Mouse (Mus musculus) ES-Bruce4 (cell line): ENCODE results near the gene Aym1. TPM values are rescaled to one million over a fixed set of nuclear protein-coding genes. Genes with fewer than 3 reads are reported as not detected.
A peak's percentile ranks its signal among the peaks of the same experiment; 100 is the strongest.

ENCODE experiments used
- H3K27ac ChIP-seq: 2 replicates; pipeline ENCODE4 v1.5.1; 2012; ENCODE audit warnings: low read length, inconsistent platforms; ENCODE audit not compliant: insufficient read depth
- H3K27me3 ChIP-seq: 2 replicates; pipeline ENCODE4 v1.6.1; 2012; ENCODE audit warnings: mild to moderate bottlenecking, low read length, inconsistent platforms; ENCODE audit not compliant: control insufficient read depth, poor library complexity, insufficient read depth, severe bottlenecking
- H3K36me3 ChIP-seq: 2 replicates; pipeline ENCODE4 v1.6.1; 2012; ENCODE audit warnings: inconsistent platforms, mild to moderate bottlenecking, low read length, moderate library complexity; ENCODE audit not compliant: control insufficient read depth, poor library complexity, insufficient read depth, severe bottlenecking
- H3K4me1 ChIP-seq: one replicate; pipeline ENCODE4 v1.8.1; 2011; ENCODE audit warnings: low read length; ENCODE audit not compliant: control insufficient read depth, insufficient read depth
- H3K4me3 ChIP-seq: 2 replicates; pipeline ENCODE4 v1.5.1; 2011; ENCODE audit warnings: low read depth, mild to moderate bottlenecking, low read length
- H3K9ac ChIP-seq: 2 replicates; pipeline ENCODE4 v1.6.1; 2012; ENCODE audit warnings: low read depth, mild to moderate bottlenecking, inconsistent platforms; ENCODE audit not compliant: poor library complexity, severe bottlenecking
- H3K9me3 ChIP-seq: replicated peaks from 2 replicates; pipeline ENCODE4 v1.6.1; 2012; ENCODE audit warnings: mild to moderate bottlenecking, low read length, inconsistent platforms; ENCODE audit not compliant: control insufficient read depth, poor library complexity, insufficient read depth, severe bottlenecking
- CTCF ChIP-seq: IDR thresholded peaks from one replicate; pipeline ENCODE4 v1.8.1; 2011; ENCODE audit warnings: low read depth, low read length
- EP300 ChIP-seq: IDR thresholded peaks from 2 replicates; pipeline ENCODE4 v1.6.1; 2011; ENCODE audit warnings: low read depth, low read length; ENCODE audit not compliant: insufficient read depth
- POLR2A ChIP-seq: IDR thresholded peaks from one replicate; pipeline ENCODE4 v1.8.1; 2011; ENCODE audit warnings: low read length; ENCODE audit not compliant: insufficient read depth
- polyA plus RNA-seq: library from polyadenylated mRNA; stranded (reverse); fragments of >200 nt; gene quantifications from 2 replicates; pipeline ENCODE4 v1.2.4, GENCODE M21; 2011; ENCODE audit warnings: low read depth; ENCODE audit not compliant: missing spikeins, insufficient read depth, insufficient read length

Aym1 gene
- polyA plus RNA-seq, 1 experiment = not detected

GRCm38 (mm10) chr5:113329463-113329862 is 27.6 kb upstream of the Aym1 start:
- no peaks in the 10 kb centered on the region for H3K27me3 ChIP-seq
- H3K9ac ChIP-seq = no peak overlapping the region
- no peaks in the 10 kb centered on the region for H3K36me3 ChIP-seq
- H3K27ac ChIP-seq = peak overlapping the region; percentile 94
- no peaks in the 10 kb centered on the region for H3K9me3 ChIP-seq
- TF ChIP-seq EP300 (peak; percentile 69), POLR2A (no peak)
- peaks cover 19% of the 10 kb centered on the region for H3K4me1 ChIP-seq
- no peak overlapping the region for H3K4me3 ChIP-seq

- Histone ChIP-seq H3K27ac (peak overlapping the region; percentile 94), H3K4me1 (peaks cover 17% of the 10 kb centered on the region), H3K27me3 (no peaks in the 10 kb centered on the region), H3K9ac (no peak overlapping the region), H3K9me3 (no peaks in the 10 kb centered on the region), H3K36me3 (no peaks in the 10 kb centered on the region), H3K4me3 (no peak overlapping the region)
- TF ChIP-seq CTCF (no peak), EP300 (peak; percentile 97), POLR2A (no peak)
Measured at GRCm38 (mm10) chr5:113330202-113330601, 26.9 kb upstream of the Aym1 start.

- Histone ChIP-seq H3K36me3 (no peaks in the 10 kb centered on the region), H3K27me3 (no peaks in the 10 kb centered on the region), H3K9me3 (no peaks in the 10 kb centered on the region), H3K4me3 (peak overlapping the region; percentile 49), H3K9ac (peak overlapping the region; percentile 49), H3K27ac (peak overlapping the region; percentile 54), H3K4me1 (peaks cover 9% of the 10 kb centered on the region)
- TF ChIP-seq CTCF (peak; percentile 89), EP300 (peak; percentile 73), POLR2A (no peak)
Measured at GRCm38 (mm10) chr5:113332239-113332638, 24.9 kb upstream of the Aym1 start.

GRCm38 (mm10) chr5:113332899-113333298 is 24.2 kb upstream of the Aym1 start:
- TF ChIP-seq EP300 (0 out of 2 replicates have a peak, but pooled peaks have one; percentile 28), POLR2A (no peak)
- 0 out of 2 replicates have a peak overlapping the region, but pooled peaks have one; percentile 54 for H3K27ac ChIP-seq
- H3K36me3 ChIP-seq = no peaks in the 10 kb centered on the region
- H3K4me1 ChIP-seq = peaks cover 11% of the 10 kb centered on the region
- H3K4me3 ChIP-seq = no peak overlapping the region
- H3K9me3 ChIP-seq = no peaks in the 10 kb centered on the region
- H3K9ac ChIP-seq = peak overlapping the region; percentile 49
- no peaks in the 10 kb centered on the region for H3K27me3 ChIP-seq

- H3K4me3 ChIP-seq = peak overlapping the region; percentile 52
- TF ChIP-seq POLR2A (no peak), EP300 (peak; percentile 97)
- H3K27ac ChIP-seq = peak overlapping the region; percentile 39
- H3K4me1 ChIP-seq = peaks cover 8% of the 10 kb centered on the region
- no peaks in the 10 kb centered on the region for H3K27me3 ChIP-seq
- no peaks in the 10 kb centered on the region for H3K9me3 ChIP-seq
- H3K9ac ChIP-seq = peak overlapping the region; percentile 48
- H3K36me3 ChIP-seq = no peaks in the 10 kb centered on the region
Measured at GRCm38 (mm10) chr5:113334621-113335530, 22.2 kb upstream of the Aym1 start.

GRCm38 (mm10) chr5:113335732-113336131 is 21.4 kb upstream of the Aym1 start:
- H3K27me3 ChIP-seq = no peaks in the 10 kb centered on the region
- no peak overlapping the region for H3K27ac ChIP-seq
- peaks cover 8% of the 10 kb centered on the region for H3K4me1 ChIP-seq
- peak overlapping the region; percentile 52 for H3K4me3 ChIP-seq
- no peak for TF ChIP-seq CTCF
- no peak for TF ChIP-seq POLR2A
- no peak for TF ChIP-seq EP300
- H3K36me3 ChIP-seq = no peaks in the 10 kb centered on the region
- H3K9ac ChIP-seq = peak overlapping the region; percentile 48
- no peaks in the 10 kb centered on the region for H3K9me3 ChIP-seq
